Mouse (Mus musculus) cerebellum, adult 2 months (tissue): ENCODE data around the gene Kctd17.

ENCODE experiments used
- CTCF ChIP-seq: fragments of 200-500 bp; IDR thresholded peaks from 2 replicates; pipeline ENCODE4 v1.5.1; 2011; ENCODE audit warnings: low read depth, mild to moderate bottlenecking, control low read depth, low read length, moderate library complexity, borderline replicate concordance; ENCODE audit not compliant: insufficient read depth
- POLR2A ChIP-seq: fragments of 200-500 bp; IDR thresholded peaks from 2 replicates; pipeline ENCODE4 v1.6.1; 2011; ENCODE audit warnings: low read length, control low read depth, borderline replicate concordance; ENCODE audit not compliant: insufficient read depth

DNA sequence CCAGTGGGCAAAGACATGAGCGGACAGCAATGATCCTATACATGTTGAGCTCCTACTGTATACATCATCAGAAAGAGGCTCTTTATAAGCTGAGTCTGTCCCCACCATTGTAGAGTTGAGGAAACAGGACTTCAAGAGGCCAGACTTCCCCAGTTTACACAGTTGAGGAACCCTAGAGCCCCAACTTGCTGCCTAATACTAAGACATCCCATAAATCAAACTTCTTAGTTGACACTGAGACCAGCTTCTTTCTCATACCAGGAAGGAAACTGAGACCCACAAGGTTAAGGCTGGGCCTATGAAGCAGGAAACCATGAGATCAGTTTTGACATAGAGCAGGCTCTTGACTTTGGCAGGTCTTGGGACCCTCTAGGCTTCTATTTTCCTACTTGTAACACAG is 42.8 kb upstream of the Kctd17 start:
- no peak for TF ChIP-seq POLR2A
- no peak for TF ChIP-seq CTCF
